Mouse (Mus musculus) Muller cell, postnatal 12 days (primary cell): Measurements from ENCODE around the gene Gm10486.
"Not testable (repeated sequence)": the region's sequence is repeated elsewhere in the genome, so short reads cannot be mapped to it uniquely, and the experiment has no call there.

Experiments used
- DNase-seq: peaks from one replicate; pipeline ENCODE4 v3.0.0-alpha.2; 2015; ENCODE audit errors: inconsistent ontology term

Gm10486 gene

DNA sequence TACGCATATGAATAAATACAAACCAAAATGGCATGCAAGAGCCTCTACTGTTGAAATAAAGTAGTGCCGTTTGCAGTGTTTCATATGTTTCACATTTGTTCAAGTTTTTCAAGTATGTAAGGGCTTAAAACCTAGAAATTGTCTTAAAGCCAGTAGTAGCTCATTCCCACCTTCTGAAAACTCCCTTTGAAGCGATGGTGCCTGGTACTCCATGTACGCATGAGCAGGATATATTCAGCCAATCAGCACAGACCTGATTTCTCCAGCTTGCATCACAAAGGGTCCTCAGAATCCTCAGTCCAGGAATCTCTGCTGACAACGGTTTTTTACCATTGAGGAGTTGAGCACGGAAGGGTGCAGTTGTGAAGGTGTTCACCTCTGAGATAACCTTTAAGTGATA, at the start of gene Gm10486:
Gm10486 (plus strand) TSS at position 301 of the 400 bp plus-strand sequence.
- not testable (repeated sequence) for DNase-seq
